Mouse (Mus musculus): ENCODE results near the gene Spdye4b.
A peak's percentile ranks its signal among the peaks of the same experiment; 100 is the strongest.
"Not testable (repeated sequence)": the region's sequence is repeated elsewhere in the genome, so short reads cannot be mapped to it uniquely, and the experiment has no call there.

Spdye4b gene

DNA sequence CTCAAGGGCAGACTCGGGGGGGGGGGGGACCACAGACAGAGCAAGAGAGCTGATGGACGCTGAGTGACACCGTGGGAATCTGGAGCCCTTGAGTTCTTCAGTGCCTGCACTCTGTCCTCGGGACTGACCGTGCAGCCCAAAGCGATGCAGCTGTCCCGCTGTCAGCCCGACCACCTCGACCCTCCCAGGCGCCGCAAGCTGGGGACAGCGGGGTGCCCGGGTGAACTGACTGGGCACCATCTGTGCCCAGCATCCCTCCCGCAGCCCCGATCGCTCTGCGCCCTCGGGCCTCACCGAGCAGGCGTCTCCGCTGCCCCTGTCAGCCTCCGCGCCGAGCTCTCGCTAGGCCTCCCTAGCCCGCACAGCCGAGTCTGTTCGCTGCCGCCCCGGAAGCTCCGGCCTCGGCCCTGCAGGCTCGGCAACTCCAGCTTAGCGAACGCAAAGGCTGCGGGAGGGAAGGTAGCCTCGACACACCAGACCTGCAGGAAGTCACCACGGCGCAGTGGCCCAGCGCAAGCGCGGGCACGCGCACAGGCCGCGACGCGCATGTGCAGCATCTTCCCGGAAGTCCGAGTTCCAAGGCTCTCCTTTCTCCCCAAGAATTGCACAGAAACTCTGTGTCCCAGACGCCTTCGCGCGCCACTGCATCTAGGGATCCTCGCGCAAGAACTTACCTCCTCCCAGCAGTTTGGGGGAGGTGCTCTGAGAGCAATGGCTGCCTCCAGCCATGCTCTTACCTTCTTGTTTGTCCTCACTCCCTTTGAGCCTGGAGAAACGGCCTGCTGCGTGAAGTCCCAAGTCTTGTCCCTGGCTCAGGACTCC is at the start of gene Spdye4b, which contains the start of gene Rbak:
Spdye4b (plus strand) TSS at position 763 of the 822 bp plus-strand sequence.
Rbak (minus strand) TSS at position 521 of the 822 bp plus-strand sequence.
- peak; percentile 97 for DNase-seq (ENCODE audit: low read depth, low spot score)

DNA sequence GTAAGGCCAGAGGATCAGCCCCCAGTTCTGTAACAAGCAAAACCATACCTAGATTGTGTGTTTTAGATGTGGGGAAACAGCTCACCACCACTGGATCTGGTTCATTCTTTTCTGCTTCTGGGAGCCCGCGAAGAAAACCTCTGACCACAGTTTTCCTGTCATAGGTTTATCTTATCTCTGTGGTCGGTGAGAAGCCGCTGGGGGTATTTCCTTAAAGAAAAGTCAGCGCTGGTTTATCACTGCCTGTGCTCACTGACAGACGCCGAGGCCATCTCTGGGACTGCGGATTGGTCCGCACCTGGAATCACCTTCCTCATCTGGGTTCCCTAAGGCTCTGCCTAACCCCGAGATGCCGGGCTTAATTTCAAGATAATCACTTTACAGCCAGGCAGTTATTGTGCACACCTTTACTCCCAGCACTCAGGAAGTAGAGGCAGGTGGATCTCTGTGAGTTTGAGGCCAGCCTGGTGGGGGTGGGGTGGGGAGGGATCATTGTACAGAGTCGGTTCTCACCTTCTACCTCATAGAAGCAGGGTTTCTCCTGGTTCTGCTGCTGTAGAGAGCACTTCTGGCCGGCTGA is 47.8 kb upstream of the Spdye4b start:
- no peak for DNase-seq (ENCODE audit: low read depth, low spot score)

DNA sequence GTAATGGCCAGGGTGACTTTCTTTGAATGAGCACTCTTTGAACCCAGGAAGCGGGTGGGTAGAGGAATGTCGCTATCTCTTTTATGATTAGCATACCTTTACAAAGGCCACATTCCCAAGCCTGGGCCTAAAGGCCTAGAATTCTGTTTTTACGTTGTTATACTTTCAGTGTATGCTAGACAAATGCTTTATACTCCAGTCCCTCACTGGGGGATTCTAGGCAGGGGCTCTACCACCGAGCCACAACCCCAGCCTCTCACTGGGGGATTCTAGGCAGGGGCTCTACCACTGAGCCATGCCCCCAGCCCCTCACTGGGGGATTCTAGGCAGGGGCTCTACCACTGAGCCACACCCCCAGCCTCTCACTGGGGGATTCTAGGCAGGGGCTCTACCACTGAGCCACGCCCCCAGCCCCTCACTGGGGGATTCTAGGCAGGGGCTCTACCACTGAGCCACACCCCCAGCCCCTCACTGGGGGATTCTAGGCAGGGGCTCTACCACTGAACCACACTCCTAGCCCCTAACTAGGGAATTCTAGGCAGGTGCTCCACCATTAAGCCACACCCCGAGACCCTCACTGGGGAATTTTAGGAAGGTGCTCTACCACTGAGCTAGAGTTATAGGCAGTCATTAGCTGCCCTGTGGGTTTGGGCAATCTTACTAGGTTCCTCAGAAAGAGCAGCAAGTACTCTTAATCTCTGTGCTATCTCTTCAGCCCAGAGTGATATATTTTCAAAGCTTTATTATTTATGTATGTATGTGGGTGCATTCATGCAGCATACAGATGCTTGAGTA is 46.4 kb upstream of the Spdye4b start:
- DNase-seq (ENCODE audit: low read depth, low spot score), result not testable (repeated sequence)

DNA sequence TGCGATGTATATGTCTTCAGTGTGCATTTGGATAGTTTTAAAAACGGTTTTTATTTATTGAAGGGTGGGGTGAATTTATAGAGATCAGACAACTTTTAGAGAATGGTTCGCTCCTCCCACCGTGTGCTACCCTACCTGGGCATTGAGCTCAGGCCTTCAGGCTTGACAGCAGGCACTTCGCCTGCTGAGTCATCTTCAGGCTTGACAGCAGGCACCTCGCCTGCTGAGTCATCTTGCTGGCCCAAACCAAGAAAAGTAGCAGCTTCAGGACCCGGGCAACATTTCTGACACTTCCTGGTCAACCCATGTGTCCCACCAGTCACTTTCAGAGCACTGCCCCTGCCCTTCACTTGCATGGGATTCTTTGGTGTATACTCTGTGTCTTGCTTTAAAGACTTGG is 45.8 kb upstream of the Spdye4b start:
- DNase-seq (ENCODE audit: low read depth, low spot score), result no peak

DNA sequence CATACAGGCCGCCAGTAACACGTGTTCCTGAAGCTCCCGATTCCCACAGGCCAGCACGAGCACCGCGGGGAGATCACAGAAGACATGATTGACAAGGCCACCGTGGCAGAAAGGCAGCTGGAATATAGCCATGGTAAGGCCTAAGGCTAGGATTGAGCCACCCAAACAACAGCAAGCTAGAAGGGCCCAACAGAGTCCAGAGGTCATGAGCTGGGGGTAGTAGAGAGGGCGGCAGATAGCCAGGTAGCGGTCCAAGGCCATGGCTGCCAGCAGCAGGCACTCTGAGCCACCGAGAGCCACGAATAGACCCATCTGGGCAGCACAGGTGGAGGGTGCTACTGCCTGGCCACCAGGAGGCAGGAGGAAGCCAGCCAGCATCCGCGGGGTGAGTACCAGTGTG is 43.2 kb upstream of the Spdye4b start:
- DNase-seq (ENCODE audit: low read depth, low spot score), result no peak

DNA sequence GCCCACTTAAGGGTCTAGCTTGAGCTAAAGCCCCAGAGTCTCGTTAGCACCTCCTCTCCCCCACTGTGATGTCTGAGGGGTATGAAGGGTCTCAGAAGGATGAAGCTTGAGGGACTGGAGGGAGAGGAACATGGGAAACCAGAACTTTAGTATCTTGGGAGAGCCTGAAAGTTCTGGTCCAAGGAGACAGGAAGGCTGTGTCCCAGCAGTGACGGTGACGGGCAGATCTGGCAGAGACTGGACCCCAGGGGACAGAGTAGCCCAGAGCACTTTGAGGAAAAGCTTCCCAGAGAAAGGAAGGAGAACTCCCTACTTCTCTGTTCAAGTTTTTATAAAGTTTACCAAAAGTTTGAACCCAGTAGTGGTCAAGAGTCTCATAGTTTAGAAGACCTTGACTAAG is 33.3 kb upstream of the Spdye4b start, which contains the start of gene Olfr718-ps1:
Olfr718-ps1 (minus strand) TSS at position 101 of the 400 bp plus-strand sequence.
- DNase-seq (ENCODE audit: low read depth, low spot score), result no peak

DNA sequence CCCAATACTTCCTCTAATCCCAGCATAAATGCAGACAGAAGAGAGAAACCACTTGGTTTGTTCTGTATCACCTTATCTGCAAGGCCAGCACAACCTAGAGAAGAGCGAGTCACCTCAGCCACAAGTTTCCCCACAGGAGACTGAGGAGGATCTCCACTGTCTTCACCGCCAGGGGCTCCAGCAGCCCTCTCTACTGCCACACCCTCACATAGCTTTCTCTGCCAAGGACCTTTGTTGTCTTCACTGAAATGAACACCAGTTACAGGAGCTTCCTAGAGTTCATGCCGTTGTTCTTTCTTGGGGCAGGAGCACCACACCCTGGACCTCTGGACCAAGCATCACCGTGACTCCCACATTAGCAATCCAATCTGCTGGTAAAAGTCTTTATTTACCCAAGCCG is 32.2 kb upstream of the Spdye4b start:
- no peak for DNase-seq (ENCODE audit: low read depth, low spot score)

DNA sequence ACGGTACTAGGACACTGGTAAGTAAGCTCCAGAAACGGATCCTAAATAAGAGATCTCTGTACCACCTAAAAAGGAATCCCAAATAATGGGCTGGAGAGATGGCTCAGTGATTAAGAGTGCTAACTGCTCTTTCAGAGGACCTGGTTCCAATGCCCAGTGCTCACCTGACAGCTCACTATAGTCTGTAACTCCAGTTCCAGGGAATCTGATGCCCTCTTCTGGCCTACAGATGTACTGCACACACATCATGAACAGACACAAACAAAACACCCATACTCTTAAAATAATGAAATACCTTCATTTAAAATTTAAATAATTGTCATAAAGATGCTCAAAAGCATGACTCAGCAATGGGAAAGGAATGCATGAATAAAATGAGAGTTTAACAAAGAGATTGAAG is 31.3 kb upstream of the Spdye4b start:
- DNase-seq (ENCODE audit: low read depth, low spot score), result no peak

DNA sequence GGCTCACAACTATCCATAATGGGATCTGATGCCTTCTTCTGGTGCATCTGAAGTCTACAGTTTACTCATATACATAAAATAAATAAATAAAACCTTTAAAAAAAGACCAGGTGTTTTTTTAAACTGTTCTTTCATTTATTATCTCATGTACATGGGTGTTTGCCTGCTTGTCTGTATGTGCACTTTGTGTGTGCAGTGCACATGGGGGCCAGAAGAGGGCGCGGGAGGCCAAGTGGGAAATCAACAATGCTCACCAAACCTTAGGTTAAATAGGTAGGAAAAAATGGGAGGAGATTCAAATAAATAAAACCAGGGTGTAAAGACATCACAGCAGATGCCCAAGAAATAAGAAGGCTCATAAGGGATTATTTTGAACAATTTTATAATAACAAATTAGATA is 30.8 kb upstream of the Spdye4b start:
- DNase-seq (ENCODE audit: low read depth, low spot score), result no peak

DNA sequence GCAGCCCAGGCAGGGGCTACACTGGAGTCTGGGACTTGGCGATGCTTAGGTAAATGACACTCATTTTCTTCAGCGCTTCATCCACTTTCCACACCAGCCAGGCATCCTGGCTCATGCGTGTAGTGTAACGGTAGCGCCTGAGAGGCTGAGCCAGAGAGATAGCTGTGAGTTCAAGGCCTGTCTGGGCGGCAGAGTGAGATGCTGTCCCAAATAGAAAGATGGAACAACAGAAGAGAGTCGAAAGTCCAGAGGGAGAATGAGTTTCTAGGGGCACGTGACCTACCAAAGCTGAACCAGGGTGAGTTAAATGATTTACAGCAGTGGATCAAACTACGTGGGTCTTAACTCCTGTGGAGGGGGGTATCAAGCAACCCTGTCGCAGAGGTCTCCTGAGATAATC is 27.1 kb upstream of the Spdye4b start:
- no peak for DNase-seq (ENCODE audit: low read depth, low spot score)

DNA sequence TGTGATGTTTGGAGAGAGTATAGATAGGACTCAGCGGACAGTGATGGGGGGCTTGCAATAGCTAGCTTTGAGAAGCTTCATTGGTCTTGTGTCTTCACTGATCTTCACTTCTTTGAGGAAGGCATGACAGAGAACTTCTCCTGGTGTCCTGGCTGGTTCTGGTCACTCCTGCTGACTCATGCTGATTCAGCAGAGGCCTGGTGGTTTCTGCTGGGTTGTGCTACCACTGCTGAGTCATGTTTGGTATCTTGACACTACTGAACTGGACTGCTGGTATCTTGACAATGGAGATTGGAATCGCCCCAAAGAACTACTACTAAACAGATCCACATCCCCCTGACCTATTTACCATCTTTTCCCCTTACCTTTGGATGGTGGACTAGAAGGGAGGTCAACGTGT is 25.3 kb upstream of the Spdye4b start:
- no peak for DNase-seq (ENCODE audit: low read depth, low spot score)

DNA sequence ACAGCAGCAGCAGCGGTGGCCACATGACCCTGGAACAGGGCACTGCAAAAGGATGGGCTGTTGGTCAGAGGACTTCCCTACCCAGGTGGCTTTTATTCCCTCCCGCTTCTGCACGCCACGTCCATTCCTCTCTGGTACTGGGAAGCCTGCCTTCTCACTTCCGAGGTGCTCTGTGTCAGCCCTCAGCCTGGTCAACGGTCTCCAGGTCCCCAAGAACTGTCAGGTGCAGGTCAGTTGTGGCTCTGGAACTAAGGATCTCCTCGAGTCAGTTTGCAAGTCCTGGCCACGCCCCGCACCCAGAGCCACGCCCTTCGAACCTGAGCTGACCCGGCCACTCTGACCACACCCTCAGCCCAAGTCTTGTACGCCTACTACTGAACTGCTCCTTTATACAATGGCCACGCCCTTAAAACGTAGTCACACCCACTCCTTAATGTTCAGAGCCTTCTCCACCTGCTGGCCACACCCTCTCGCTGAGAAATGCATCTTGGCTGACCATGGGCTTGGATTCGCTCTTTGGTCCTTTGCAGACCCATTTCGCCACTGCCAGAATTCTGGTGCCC is 15.2 kb upstream of the Spdye4b start:
- no peak for DNase-seq (ENCODE audit: low read depth, low spot score)

DNA sequence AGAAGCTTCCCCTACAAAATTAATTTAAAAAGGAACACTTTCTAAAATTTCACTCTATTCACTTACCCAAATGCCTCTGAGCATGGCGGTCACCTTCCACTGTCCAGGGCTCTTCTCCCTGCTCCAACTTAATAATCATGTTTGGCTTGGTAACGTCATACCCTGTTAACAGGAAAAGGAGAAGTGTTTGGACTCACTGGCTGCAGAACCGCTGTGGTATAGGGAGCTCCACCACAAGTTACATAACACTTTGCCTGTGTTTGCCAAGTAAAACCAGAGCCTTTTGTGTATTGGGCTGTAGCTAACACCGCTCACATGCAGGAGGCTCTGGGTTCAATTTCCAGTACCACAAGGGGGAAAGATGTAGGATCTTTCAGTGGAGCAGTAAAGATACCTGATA is 4.8 kb upstream of the Spdye4b start:
- DNase-seq (ENCODE audit: low read depth, low spot score), result no peak

DNA sequence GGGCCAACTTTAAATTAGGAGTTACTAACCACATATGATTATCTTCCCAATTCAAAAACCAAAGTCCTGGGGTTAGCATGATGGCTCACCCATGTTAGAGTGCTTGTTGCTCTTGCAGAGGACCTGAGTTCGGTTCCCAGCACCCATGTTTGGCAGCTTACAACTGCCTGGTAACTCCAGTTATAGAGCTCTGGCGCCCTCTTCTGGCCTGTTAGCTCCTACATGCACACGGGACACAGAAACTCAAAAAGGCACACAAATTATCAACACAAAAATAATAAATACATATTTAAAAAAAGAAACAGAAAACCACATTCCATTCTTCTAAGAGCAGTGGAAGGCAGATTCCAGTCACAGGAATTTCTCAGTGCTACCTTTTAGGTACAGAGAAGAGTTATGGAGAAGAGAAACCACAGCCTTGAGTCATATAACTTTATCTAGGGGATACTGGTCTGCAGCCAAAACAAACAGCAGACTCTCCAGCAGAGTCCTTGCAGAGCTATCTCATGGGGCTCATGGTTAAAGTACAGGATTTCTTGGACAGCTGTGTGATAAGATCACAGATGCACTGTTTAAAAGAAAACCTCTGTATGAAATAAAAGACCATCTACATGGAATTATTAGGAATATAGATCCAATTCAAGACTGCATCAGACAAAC is 3.1 kb upstream of the Spdye4b start:
- no peak for DNase-seq (ENCODE audit: low read depth, low spot score)

DNA sequence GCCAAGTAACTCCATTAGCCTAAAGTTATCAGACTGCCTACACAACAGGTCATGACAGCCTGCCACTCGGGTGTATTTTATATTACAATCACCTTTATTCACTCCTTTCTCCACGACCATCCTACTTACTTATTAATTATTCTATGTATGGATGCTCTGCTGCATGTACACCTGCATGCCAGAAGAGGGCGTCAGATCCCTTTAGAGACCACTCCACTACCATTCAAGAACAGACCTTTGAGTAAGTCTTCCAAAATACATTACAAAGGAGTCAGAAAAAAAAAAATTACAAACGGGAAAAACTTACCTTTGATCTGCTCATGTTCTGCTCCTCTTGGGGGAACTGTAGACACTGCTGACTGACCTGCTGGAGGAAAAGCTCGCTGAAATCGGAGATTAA is 1.6 kb upstream of the Spdye4b start:
- DNase-seq (ENCODE audit: low read depth, low spot score), result peak; percentile 21

DNA sequence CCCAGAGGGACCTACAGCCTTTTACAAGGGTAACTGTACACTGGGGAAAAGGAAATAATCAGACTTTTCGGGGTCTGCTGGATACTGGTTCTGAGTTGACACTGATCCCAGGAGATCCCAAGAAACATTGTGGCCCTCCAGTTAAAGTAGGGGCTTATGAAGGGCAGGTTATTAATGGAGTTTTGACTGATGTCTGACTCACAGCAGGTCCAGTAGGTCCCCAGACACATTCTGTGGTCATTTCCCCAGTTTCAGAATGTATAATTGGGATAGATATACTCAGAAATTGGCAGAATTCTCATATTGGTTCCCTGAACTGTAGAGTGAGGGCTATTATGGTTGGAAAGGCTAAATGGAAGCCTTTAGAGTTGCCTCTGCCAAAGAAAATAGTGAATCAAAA is 7.2 kb downstream of the Spdye4b start:
- DNase-seq (ENCODE audit: low read depth, low spot score), result not testable (repeated sequence)

DNA sequence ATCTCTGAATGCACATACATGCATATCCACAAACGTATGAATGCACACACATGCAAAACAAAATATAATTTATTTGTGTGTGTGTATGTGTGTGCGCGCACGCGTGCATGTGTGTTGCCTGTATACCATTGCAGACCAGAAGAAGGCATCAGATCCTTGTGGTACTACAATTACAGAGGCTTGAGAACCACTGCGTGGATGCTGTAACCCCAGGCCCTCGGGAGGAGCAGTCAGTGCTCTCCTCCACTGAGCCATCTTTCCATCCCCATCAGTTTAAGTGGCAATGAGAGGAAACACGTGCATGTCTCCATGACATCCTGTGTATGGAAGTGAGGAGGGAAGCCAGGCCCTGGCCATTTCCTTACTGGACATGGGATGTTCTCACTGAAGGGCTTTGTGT is 12.0 kb downstream of the Spdye4b start:
- DNase-seq (ENCODE audit: low read depth, low spot score), result no peak

DNA sequence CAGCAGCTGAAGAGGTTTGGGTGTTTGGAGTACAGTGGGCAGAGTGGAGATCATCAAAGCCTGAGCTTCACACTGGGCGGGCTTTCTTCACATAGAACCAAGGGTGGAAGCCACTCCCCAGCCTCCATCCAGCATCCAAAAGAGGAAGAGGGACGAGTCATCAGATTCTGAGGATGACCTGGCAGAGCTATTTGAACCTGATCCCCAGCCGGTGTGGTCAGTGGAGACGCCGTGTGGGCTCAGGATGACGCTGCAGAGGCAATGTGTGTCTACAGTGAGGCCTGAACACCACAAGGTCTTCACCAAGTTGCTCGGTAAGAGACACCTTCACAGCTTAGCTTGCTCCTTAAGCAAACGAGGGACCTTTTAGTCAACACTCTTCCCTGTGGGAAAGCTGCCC is 13.9 kb downstream of the Spdye4b start:
- not testable (repeated sequence) for DNase-seq (ENCODE audit: low read depth, low spot score)

DNA sequence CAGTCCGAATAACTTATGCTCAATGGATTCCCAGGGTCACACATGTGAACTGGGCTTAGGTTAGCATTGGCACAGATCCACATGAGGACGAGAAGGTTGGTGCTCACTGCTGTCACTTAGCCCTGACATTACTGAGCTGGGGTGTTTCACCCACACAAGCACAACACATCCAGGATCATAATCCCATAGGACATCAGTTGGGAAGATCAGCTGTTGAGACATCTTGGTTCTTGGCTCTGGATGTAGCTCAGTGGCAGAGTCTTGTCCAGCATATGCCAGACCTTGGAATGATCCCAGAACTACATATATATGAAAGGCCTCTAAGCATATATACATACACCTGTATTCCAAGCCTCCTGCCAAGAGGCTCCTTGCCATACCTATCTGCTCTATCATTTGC is 14.3 kb downstream of the Spdye4b start:
- no peak for DNase-seq (ENCODE audit: low read depth, low spot score)

DNA sequence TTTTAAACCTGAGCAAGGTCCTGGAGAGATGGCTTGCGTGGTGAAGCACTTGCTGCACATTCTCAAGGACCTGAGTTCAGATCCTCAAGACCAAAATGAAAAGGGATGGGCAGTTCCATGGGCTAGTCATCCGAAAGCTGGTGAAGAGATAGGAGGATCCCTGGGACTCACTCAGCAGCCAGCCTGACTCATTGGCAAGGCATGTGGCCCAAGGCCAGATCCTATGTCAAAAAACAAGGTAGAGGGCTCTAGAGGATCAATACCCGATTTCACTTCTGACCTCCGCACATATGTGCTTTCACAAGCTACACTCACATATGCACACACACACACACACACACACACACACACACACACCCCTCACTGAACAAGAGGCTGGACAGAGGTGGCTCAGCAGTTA is 15.7 kb downstream of the Spdye4b start:
- no peak for DNase-seq (ENCODE audit: low read depth, low spot score)

DNA sequence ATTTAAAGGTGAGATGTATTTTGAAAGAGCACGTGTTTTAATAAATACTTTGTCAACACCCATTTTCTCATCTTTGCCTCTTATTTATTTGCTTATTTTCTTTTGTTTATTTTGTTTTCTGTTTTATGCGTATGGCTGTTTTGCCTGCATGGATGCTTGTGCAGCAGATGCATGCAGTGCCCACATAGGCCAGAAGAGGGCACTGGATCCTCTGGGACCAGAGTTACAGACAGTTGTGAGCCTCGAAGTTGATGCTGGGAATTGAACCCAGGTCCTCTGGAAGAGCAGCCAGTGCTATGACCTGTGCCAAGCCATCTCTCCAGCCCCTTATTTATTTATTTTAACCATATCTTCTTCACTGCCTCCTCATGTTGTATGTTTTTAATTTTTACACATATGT is 24.2 kb downstream of the Spdye4b start:
- DNase-seq (ENCODE audit: low read depth, low spot score), result no peak

DNA sequence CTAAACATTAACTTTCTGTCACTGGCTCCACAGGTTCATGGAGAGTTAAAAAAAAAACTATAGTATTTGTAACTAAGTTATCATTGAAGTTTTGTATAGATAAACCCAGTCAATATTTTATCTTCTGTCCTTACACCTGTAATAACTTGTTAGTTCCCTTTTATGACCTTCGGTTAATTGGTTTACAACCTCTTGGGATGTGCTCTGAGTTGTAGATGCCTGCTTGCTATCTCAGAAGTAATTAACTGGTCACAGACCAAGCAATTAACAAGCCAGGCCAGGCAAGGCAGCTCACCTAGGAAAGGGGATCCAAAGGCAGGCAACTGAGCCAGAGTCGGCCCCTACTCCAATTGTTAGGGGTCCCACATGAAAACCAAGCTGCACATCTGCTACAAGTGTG is 33.0 kb downstream of the Spdye4b start:
- no peak for DNase-seq (ENCODE audit: low read depth, low spot score)

All from forelimb bud, embryonic 11.5 days (tissue).